Mouse (Mus musculus) lung, postnatal 4 days (tissue): Measurements from ENCODE around the gene Gm10717.
"Not testable (repeated sequence)": the region's sequence is repeated elsewhere in the genome, so short reads cannot be mapped to it uniquely, and the experiment has no call there.

ENCODE experiments used
- DNase-seq, 2 experiments: peaks; one replicate each; pipeline ENCODE4 v3.0.0; 2021

Gene Gm10717

DNA sequence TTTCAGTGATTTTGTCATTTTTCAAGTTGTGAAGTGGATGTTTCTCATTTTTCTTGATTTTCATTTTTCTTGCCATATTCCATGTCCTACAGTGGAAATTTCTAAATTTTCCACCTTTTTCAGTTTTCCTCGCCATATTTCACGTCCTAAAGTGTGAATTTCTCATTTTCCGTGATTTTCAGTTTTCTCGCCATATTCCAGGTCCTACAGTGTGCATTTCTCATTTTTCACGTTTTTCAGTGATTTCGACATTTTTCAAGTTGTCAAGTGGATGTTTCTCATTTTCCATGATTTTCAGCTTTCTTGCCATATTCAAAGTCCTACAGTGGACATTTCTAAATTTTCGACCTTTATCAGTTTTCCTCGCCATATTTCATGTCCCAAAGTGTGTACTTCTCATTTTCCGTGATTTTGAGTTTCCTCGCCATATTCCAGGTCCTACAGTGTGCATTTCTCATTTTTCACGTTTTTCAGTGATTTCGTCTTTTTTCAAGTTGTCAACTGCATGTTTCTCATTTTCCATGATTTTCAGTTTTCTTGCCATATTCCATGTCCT is at the start of gene Gm10717:
TSS of gene Gm10717 (plus strand) at position 506 of the 556 bp plus-strand sequence.
- DNase-seq: peak; percentile 61 to 71

DNA sequence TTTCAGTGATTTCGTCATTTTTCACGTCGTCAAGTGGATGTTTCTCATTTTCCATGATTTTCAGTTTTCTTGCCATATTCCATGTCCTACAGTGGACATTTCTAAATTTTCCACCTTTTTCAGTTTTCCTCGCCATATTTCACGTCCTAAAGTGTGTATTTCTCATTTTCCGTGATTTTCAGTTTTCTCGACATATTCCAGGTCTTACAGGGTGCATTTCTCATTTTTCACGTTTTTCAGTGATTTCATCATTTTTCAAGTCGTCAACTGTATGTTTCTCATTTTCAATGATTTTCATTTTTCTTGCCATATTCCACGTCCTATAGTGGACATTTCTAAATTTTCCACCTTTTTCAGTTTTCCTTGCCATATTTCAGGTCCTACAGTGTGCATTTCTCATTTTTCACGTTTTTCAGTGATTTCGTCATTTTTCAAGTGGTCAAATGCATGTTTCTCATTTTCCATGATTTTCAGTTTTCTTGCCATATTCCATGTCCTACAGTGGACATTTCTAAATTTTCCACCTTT is 24.7 kb upstream of the Gm10717 start, which contains the start of gene Gm10722:
TSS of gene Gm10722 (plus strand) at position 478 of the 528 bp plus-strand sequence.
- DNase-seq: peak; percentile 35 to 57

DNA sequence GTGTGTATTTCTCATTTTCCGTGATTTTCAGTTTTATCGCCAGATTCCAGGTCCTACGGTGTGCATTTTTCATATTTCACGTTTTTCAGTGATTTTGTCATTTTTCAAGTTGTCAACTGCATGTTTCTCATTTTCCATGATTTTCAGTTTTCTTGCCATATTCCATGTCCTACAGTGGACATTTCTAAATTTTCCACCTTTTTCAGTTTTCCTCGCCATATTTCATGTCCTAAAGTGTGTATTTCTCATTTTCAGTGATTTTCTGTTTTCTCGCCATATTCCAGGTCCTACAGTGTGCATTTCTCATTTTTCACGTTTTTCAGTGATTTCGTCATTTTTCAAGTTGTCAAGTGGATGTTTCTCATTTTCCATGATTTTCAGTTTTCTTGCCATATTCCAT is 24.2 kb upstream of the Gm10717 start:
- peak; percentile 51 to 58 for DNase-seq

DNA sequence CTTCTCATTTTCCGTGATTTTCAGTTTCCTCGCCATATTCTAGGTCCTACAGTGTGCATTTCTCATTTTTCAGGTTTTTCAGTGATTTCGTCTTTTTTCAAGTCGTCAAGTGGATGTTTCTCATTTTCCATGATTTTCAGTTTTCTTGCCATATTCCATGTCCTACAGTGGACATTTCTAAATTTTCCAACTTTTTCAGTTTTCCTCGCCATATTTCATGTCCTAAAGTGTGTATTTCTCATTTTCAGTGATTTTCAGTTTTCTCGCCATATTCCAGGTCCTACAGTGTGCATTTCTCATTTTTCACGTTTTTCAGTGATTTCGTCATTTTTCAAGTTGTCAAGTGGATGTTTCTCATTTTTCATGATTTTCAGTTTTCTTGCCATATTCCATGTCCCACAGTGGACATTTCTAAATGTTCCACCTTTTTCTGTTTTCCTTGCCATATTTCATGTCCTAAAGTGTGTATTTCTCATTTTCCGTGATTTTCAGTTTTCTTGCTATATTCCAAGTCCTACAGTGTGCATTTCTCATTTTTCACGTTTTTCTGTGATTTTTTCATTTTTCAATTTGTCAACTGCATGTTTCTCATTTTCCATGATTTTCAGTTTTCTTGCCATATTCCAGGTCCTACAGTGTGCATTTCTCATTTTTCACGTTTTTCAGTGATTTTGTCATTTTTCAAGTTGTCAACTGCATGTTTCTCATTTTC is 23.1 kb upstream of the Gm10717 start:
- DNase-seq: peak; percentile 97 to 100

DNA sequence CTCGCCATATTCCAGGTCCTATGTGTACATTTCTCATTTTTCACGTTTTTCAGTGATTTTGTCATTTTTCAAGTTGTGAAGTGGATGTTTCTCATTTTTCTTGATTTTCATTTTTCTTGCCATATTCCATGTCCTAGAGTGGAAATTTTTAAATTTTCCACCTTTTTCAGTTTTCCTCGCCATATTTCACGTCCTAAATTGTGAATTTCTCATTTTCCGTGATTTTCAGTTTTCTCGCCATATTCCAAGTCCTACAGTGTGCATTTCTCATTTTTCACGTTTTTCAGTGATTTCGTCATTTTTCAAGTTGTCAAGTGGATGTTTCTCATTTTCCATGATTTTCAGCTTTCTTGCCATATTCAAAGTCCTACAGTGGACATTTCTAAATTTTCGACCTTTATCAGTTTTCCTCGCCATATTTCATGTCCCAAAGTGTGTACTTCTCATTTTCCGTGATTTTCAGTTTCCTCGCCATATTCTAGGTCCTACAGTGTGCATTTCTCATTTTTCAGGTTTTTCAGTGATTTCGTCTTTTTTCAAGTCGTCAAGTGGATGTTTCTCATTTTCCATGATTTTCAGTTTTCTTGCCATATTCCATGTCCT is 22.3 kb upstream of the Gm10717 start, which contains the start of gene Gm11168:
TSS of gene Gm11168 (plus strand) at position 553 of the 603 bp plus-strand sequence.
- DNase-seq: not testable (repeated sequence)

DNA sequence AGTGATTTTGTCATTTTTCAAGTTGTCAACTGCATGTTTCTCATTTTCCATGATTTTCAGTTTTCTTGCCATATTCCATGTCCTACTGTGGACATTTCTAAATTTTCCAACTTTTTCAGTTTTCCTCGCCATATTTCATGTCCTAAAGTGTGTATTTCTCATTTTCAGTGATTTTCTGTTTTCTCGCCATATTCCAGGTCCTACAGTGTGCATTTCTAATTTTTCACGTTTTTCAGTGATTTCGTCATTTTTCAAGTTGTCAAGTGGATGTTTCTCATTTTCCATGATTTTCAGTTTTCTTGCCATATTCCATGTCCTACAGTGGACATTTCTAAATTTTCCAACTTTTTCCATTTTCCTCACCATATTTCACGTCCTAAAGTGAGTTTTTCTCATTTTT is 19.0 kb upstream of the Gm10717 start:
- not testable (repeated sequence) for DNase-seq

DNA sequence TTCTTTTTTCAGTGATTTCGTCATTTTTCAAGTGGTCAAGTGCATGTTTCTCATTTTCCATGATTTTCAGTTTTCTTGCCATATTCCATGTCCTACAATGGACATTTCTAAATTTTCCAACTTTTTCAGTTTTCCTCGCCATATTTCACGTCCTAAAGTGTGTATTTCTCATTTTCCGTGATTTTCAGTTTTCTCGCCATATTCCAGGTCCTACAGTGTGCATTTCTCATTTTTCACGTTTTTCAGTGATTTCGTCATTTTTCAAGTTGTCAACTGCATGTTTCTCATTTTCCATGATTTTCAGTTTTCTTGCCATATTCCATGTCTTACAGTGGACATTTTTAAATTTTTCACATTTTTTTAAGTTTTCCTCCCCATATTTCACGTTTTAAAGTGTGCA is 18.6 kb upstream of the Gm10717 start:
- DNase-seq: peak; percentile 89 to 94

DNA sequence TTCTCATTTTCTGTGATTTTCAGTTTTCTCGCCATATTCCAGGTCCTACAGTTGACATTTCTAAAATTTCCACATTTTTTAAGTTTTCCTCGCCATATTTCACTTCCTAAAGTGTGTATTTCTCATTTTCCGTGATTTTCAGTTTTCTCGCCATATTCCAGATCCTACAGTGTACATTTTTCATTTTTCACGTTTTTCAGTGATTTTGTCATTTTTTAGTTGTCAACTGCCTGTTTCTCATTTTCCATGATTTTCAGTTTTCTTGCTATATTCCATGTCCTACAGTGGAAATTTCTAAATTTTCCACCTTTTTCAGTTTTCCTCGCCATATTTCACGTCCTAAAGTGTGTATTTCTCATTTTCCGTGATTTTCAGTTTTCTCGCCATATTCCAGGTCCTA is 17.9 kb upstream of the Gm10717 start:
- not testable (repeated sequence) for DNase-seq

DNA sequence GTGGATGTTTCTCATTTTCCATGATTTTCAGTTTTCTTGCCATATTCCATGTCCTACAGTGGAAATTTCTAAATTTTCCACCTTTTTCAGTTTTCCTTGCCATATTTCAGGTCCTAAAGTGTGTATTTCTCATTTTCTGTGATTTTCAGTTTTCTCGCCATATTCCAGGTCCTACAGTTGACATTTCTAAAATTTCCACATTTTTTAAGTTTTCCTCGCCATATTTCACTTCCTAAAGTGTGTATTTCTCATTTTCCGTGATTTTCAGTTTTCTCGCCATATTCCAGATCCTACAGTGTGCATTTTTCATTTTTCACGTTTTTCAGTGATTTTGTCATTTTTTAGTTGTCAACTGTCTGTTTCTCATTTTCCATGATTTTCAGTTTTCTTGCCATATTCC is 15.9 kb upstream of the Gm10717 start:
- DNase-seq: not testable (repeated sequence)

DNA sequence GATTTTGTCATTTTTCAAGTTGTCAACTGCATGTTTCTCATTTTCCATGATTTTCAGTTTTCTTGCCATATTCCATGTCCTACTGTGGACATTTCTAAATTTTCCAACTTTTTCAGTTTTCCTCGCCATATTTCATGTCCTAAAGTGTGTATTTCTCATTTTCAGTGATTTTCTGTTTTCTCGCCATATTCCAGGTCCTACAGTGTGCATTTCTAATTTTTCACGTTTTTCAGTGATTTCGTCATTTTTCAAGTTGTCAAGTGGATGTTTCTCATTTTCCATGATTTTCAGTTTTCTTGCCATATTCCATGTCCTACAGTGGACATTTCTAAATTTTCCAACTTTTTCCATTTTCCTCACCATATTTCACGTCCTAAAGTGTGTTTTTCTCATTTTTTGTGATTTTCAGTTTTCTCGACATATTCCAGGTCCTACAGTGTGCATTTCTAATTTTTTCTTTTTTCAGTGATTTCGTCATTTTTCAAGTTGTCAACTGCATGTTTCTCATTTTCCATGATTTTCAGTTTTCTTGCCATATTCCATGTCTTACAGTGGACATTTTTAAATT is 13.1 kb upstream of the Gm10717 start:
- not testable (repeated sequence) for DNase-seq

DNA sequence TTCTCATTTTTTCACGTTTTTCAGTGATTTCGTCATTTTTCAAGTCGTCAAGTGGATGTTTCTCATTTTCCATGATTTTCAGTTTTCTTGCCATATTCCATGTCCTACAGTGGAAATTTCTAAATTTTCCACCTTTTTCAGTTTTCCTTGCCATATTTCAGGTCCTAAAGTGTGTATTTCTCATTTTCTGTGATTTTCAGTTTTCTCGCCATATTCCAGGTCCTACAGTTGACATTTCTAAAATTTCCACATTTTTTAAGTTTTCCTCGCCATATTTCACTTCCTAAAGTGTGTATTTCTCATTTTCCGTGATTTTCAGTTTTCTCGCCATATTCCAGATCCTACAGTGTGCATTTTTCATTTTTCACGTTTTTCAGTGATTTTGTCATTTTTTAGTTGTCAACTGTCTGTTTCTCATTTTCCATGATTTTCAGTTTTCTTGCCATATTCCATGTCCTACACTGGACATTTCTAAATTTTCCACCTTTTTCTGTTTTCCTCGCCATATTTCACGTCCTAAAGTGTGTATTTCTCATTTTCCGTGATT is 12.4 kb upstream of the Gm10717 start, which contains the start of gene Gm10721:
TSS of gene Gm10721 (plus strand) at position 408 of the 547 bp plus-strand sequence.
- DNase-seq: not testable (repeated sequence)

DNA sequence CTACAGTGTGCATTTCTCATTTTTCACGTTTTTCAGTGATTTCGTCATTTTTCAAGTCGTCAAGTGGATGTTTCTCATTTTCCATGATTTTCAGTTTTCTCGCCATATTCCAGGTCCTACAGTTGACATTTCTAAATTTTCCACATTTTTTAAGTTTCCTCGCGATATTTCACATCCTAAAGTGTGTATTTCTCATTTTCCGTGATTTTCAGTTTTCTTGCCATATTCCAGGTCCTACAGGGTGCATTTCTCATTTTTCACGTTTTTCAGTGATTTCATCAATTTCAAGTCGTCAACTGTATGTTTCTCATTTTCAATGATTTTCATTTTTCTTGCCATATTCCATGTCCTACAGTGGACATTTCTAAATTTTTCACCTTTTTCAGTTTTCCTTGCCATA is 9.9 kb upstream of the Gm10717 start, which contains the start of gene Gm10720:
TSS of gene Gm10720 (plus strand) at position 301 of the 400 bp plus-strand sequence.
- not testable (repeated sequence) for DNase-seq

DNA sequence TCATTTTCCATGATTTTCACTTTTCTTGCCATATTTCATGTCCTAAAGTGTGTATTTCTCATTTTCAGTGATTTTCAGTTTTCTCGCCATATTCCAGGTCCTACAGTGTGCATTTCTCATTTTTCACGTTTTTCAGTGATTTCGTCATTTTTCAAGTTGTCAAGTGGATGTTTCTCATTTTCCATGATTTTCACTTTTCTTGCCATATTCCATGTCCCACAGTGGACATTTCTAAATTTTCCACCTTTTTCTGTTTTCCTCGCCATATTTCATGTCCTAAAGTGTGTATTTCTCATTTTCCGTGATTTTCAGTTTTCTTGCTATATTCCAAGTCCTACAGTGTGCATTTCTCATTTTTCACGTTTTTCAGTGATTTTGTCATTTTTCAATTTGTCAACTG is 9.3 kb upstream of the Gm10717 start:
- not testable (repeated sequence) for DNase-seq

DNA sequence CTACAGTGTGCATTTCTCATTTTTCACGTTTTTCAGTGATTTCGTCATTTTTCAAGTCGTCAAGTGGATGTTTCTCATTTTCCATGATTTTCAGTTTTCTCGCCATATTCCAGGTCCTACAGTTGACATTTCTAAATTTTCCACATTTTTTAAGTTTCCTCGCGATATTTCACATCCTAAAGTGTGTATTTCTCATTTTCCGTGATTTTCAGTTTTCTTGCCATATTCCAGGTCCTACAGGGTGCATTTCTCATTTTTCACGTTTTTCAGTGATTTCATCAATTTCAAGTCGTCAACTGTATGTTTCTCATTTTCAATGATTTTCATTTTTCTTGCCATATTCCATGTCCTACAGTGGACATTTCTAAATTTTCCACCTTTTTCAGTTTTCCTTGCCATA is 8.1 kb upstream of the Gm10717 start, which contains the start of gene Gm10719:
TSS of gene Gm10719 (plus strand) at position 301 of the 400 bp plus-strand sequence.
- not testable (repeated sequence) for DNase-seq

DNA sequence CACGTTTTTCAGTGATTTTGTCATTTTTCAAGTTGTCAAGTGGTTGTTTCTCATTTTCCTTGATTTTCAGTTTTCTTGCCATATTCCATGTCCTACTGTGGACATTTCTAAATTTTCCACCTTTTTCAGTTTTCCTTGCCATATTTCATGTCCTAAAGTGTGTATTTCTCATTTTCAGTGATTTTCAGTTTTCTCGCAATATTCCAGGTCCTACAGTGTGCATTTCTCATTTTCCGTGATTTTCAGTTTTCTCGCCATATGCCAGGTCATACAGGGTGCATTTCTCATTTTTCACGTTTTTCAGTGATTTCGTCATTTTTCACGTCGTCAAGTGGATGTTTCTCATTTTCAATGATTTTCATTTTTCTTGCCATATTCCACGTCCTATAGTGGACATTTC is 6.3 kb upstream of the Gm10717 start:
- DNase-seq: peak; percentile 87 to 92

DNA sequence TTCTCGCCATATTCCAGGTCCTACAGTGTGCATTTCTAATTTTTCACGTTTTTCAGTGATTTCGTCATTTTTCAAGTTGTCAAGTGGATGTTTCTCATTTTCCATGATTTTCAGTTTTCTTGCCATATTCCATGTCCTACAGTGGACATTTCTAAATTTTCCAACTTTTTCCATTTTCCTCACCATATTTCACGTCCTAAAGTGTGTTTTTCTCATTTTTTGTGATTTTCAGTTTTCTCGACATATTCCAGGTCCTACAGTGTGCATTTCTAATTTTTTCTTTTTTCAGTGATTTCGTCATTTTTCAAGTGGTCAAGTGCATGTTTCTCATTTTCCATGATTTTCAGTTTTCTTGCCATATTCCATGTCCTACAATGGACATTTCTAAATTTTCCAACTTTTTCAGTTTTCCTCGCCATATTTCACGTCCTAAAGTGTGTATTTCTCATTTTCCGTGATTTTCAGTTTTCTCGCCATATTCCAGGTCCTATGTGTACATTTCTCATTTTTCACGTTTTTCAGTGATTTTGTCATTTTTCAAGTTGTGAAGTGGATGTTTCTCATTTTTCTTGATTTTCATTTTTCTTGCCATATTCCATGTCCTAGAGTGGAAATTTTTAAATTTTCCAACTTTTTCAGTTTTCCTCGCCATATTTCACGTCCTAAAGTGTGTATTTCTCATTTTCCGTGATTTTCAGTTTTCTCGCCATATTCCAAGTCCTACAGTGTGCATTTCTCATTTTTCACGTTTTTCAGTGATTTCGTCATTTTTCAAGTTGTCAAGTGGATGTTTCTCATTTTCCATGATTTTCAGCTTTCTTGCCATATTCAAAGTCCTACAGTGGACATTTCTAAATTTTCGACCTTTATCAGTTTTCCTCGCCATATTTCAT is 5.1 kb upstream of the Gm10717 start:
- peak; percentile 79 for DNase-seq

DNA sequence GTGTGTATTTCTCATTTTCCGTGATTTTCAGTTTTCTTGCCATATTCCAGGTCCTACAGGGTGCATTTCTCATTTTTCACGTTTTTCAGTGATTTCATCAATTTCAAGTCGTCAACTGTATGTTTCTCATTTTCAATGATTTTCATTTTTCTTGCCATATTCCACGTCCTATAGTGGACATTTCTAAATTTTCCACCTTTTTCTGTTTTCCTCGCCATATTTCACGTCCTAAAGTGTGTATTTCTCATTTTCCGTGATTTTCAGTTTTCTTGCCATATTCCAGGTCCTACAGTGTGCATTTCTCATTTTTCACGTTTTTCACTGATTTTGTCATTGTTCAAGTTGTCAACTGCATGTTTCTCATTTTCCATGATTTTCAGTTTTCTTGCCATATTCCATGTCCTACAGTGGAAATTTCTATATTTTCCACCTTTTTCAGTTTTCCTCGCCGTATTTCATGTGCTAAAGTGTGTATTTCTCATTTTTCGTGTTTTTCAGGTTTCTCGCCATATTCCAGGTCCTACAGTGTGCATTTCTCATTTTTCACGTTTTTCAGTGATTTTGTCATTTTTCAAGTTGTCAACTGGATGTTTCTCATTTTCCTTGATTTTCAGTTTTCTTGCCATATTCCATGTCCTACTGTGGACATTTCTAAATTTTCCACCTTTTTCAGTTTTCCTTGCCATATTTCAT is 2.8 kb upstream of the Gm10717 start:
- DNase-seq: peak; percentile 73 to 82

DNA sequence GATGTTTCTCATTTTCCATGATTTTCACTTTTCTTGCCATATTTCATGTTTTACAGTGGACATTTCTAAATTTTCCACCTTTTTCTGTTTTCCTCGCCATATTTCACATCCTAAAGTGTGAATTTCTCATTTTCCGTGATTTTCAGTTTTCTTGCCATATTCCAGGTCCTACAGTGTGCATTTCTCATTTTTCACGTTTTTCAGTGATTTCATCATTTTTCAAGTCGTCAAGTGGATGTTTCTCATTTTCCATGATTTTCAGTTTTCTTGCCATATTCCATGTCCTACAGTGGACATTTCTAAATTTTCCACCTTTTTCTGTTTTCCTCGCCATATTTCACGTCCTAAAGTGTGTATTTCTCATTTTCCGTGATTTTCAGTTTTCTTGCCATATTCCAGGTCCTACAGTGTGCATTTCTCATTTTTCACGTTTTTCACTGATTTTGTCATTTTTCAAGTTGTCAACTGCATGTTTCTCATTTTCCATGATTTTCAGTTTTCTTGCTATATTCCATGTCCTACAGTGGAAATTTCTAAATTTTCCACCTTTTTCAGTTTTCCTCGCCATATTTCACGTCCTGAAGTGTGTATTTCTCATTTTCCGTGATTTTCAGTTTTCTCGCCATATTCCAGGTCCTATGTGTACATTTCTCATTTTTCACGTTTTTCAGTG is 1.8 kb upstream of the Gm10717 start, which contains the start of gene Gm10718:
TSS of gene Gm10718 (plus strand) at position 236 of the 673 bp plus-strand sequence.
- peak; percentile 44 to 56 for DNase-seq

DNA sequence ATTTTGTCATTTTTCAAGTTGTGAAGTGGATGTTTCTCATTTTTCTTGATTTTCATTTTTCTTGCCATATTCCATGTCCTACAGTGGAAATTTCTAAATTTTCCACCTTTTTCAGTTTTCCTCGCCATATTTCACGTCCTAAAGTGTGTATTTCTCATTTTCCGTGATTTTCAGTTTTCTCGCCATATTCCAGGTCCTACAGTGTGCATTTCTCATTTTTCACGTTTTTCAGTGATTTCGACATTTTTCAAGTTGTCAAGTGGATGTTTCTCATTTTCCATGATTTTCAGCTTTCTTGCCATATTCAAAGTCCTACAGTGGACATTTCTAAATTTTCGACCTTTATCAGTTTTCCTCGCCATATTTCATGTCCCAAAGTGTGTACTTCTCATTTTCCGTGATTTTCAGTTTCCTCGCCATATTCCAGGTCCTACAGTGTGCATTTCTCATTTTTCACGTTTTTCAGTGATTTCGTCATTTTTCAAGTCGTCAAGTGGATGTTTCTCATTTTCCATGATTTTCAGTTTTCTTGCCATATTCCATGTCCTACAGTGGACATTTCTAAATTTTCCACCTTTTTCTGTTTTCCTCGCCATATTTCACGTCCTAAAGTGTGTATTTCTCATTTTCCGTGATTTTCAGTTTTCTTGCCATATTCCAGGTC is 1.1 kb upstream of the Gm10717 start:
- peak; percentile 80 to 89 for DNase-seq

DNA sequence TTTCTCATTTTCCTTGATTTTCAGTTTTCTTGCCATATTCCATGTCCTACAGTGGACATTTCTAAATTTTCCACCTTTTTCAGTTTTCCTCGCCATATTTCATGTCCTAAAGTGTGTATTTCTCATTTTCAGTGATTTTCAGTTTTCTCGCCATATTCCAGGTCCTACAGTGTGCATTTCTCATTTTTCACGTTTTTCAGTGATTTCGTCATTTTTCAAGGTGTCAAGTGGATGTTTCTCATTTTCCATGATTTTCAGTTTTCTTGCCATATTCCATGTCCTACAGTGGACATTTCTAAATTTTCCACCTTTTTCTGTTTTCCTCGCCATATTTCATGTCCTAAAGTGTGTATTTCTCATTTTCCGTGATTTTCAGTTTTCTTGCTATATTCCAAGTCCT is 436 bp downstream of the Gm10717 start:
- DNase-seq: peak; percentile 75 to 87
